Mouse (Mus musculus) olfactory bulb, adult 2 months (tissue): Measurements from ENCODE around the gene Hist1h3i. TPM values are rescaled to one million over a fixed set of nuclear protein-coding genes. Genes with fewer than 3 reads are reported as not detected.
"Not testable (repeated sequence)": the region's sequence is repeated elsewhere in the genome, so short reads cannot be mapped to it uniquely, and the experiment has no call there.

Experiments used
- H3K27ac ChIP-seq: fragments of 200-500 bp; 2 replicates; pipeline ENCODE4 v1.5.1; 2012; ENCODE audit warnings: low read depth, low read length; ENCODE audit not compliant: insufficient read depth
- H3K4me1 ChIP-seq: fragments of 200-500 bp; 2 replicates; pipeline ENCODE4 v1.6.1; 2012; ENCODE audit warnings: low read length; ENCODE audit not compliant: control insufficient read depth, insufficient read depth
- H3K4me3 ChIP-seq: fragments of 200-500 bp; 2 replicates; pipeline ENCODE4 v1.5.1; 2012; ENCODE audit warnings: mild to moderate bottlenecking, low read depth, low read length, moderate library complexity; ENCODE audit not compliant: insufficient read depth
- CTCF ChIP-seq: fragments of 200-500 bp; IDR thresholded peaks from 2 replicates; pipeline ENCODE4 v1.5.1; 2012; ENCODE audit warnings: low read depth, mild to moderate bottlenecking, low read length, moderate library complexity; ENCODE audit not compliant: insufficient read depth
- POLR2A ChIP-seq: fragments of 200-500 bp; IDR thresholded peaks from 2 replicates; pipeline ENCODE4 v1.6.1; 2012; ENCODE audit warnings: mild to moderate bottlenecking, low read depth, low read length, moderate library complexity; ENCODE audit not compliant: insufficient read depth
- WGBS: fragments of 180-500 bp; shearing (Covaris S2); methylation state at CpG from one replicate; pipeline ENCODE4 v1.1.7; 2018; 5-methylcytosine and 5-hydroxymethylcytosine counted together
- polyA plus RNA-seq: library from polyadenylated mRNA; stranded (reverse); fragments of >200 nt; gene quantifications from 2 replicates; pipeline ENCODE4 v1.2.4, GENCODE M21; 2012; ENCODE audit warnings: low replicate concordance; ENCODE audit not compliant: missing spikeins, insufficient read depth, insufficient read length

The Hist1h3i gene
- polyA plus RNA-seq, 1 experiment: not detected

- no peak overlapping the region for H3K27ac ChIP-seq
- no peaks in the 10 kb centered on the region; the same call in 1 of the 2 replicates for H3K4me1 ChIP-seq
- no peak for TF ChIP-seq POLR2A
- no peak for TF ChIP-seq CTCF
- no peak overlapping the region for H3K4me3 ChIP-seq
- WGBS: 92% methylated on average over 1 of the region's 1 CpGs
These were observed 1.5 kb downstream of the Hist1h3i start for GRCm38 (mm10) chr13:21781639-21782038.

GRCm38 (mm10) chr13:21781021-21781555 is 2.1 kb downstream of the Hist1h3i start:
- 50% methylated on average over 6 of the region's 6 CpGs for WGBS
- Histone ChIP-seq H3K4me1 (no peaks in the 10 kb centered on the region; the same call in 1 of the 2 replicates), H3K27ac (no peak overlapping the region), H3K4me3 (no peak overlapping the region)
- TF ChIP-seq CTCF (no peak), POLR2A (no peak)

- H3K4me1 ChIP-seq: no peaks in the 10 kb centered on the region; the same call in 1 of the 2 replicates
- under 1% methylated on average over 44 of the region's 44 CpGs for WGBS
- peak within 1 kb of the TSS; percentile 43 for H3K27ac ChIP-seq
- peak within 1 kb of the TSS; percentile 62 for H3K4me3 ChIP-seq
- TF ChIP-seq CTCF (no peak), POLR2A (peak; percentile 29; the same call in 1 of the 2 replicates)
These were observed 3.1 kb downstream of the Hist1h3i start, which contains the start of gene Hist1h1b for GRCm38 (mm10) chr13:21779767-21780731. Gene Hist1h1b (minus strand): TSS chr13:21780625.

- Histone ChIP-seq H3K4me1 (no peaks in the 10 kb centered on the region; the same call in 1 of the 2 replicates), H3K4me3 (peak overlapping the region; percentile 62), H3K27ac (peak overlapping the region; percentile 43; the same call in 1 of the 2 replicates)
- 2% methylated on average over 33 of the region's 33 CpGs for WGBS
- TF ChIP-seq CTCF: no peak
- no peak for TF ChIP-seq POLR2A
These were observed 4.1 kb downstream of the Hist1h3i start for GRCm38 (mm10) chr13:21778814-21779766.

GRCm38 (mm10) chr13:21755707-21756106 is 27.5 kb downstream of the Hist1h3i start:
- TF ChIP-seq CTCF: no peak
- no peak for TF ChIP-seq POLR2A
- Histone ChIP-seq H3K4me3 (no peak overlapping the region), H3K4me1 (peaks cover 2% of the 10 kb centered on the region; the same call in 1 of the 2 replicates), H3K27ac (no peak overlapping the region)
- WGBS: 52% methylated on average over 1 of the region's 1 CpGs

GRCm38 (mm10) chr13:21754294-21755001 is 28.7 kb downstream of the Hist1h3i start:
- under 1% methylated on average over 23 of the region's 26 CpGs for WGBS
- H3K4me1 ChIP-seq, H3K27ac ChIP-seq: not testable (repeated sequence)
- H3K4me3 ChIP-seq: peak overlapping the region; percentile 71

GRCm38 (mm10) chr13:21753524-21754285 is 29.5 kb downstream of the Hist1h3i start, which contains the start of the genes Hist1h2ak and Hist1h2bn:
Gene Hist1h2ak (minus strand): TSS chr13:21753827.
Gene Hist1h2bn (plus strand): TSS chr13:21754123.
- not testable (repeated sequence) for H3K4me1 ChIP-seq
- under 1% methylated on average over 46 of the region's 50 CpGs for WGBS
- peak; percentile 49 for TF ChIP-seq POLR2A
- Histone ChIP-seq H3K4me3 (peak within 1 kb of the TSS; percentile 71), H3K27ac (peak within 1 kb of the TSS; percentile 93)
